Mouse (Mus musculus) kidney, adult 2 months (tissue): ENCODE results near the gene Hist1h2bg.

Experiments used
- CTCF ChIP-seq: fragments of 200-500 bp; conservative IDR thresholded peaks from 2 replicates; pipeline ENCODE4 v1.5.1; 2011; ENCODE audit warnings: low read depth, mild to moderate bottlenecking, control low read depth, low read length, moderate library complexity, mixed read lengths; ENCODE audit not compliant: insufficient read depth, insufficient read length
- POLR2A ChIP-seq: fragments of 200-500 bp; IDR thresholded peaks from one replicate; pipeline ENCODE4 v1.6.1; 2011; ENCODE audit warnings: low read depth, low read length, control low read depth

GRCm38 (mm10) chr13:23554925-23555838, 16.0 kb upstream of the Hist1h2bg start:
- peak; percentile 15 for TF ChIP-seq POLR2A
- no peak for TF ChIP-seq CTCF
